Mouse (Mus musculus): ENCODE measurements around the gene Hectd4.
"Not testable (repeated sequence)": the region's sequence is repeated elsewhere in the genome, so short reads cannot be mapped to it uniquely, and the experiment has no call there.

The Hectd4 gene

GRCm38 (mm10) chr5:121219980-121220731, at the start of gene Hectd4:
TSS of gene Hectd4 (plus strand) at chr5:121220219.
- peak; percentile 93 for DNase-seq

GRCm38 (mm10) chr5:121172835-121173234, 47.2 kb upstream of the Hectd4 start:
- DNase-seq: no peak

GRCm38 (mm10) chr5:121179077-121179857, 40.8 kb upstream of the Hectd4 start:
- DNase-seq: no peak

- no peak for DNase-seq
Observed at GRCm38 (mm10) chr5:121183269-121183668, 36.8 kb upstream of the Hectd4 start.

GRCm38 (mm10) chr5:121184375-121184774, 35.6 kb upstream of the Hectd4 start:
- DNase-seq: no peak

- DNase-seq: no peak
Observed at GRCm38 (mm10) chr5:121184945-121185551, 35.0 kb upstream of the Hectd4 start.

GRCm38 (mm10) chr5:121187580-121188001, 32.4 kb upstream of the Hectd4 start:
- DNase-seq: no peak

GRCm38 (mm10) chr5:121188265-121188664, 31.8 kb upstream of the Hectd4 start:
- DNase-seq: no peak

GRCm38 (mm10) chr5:121189182-121189581, 30.8 kb upstream of the Hectd4 start:
- no peak for DNase-seq

- DNase-seq: no peak
Observed at GRCm38 (mm10) chr5:121190210-121190835, 29.7 kb upstream of the Hectd4 start.

- DNase-seq: peak; percentile 87
Observed at GRCm38 (mm10) chr5:121190836-121191583, 29.0 kb upstream of the Hectd4 start, which contains the start of gene Ptpn11. TSS of gene Ptpn11 (minus strand) at chr5:121191397.

- DNase-seq: no peak
Observed at GRCm38 (mm10) chr5:121191584-121191906, 28.5 kb upstream of the Hectd4 start.

GRCm38 (mm10) chr5:121194173-121194572, 25.8 kb upstream of the Hectd4 start:
- DNase-seq: no peak

- no peak for DNase-seq
Observed at GRCm38 (mm10) chr5:121196764-121197163, 23.3 kb upstream of the Hectd4 start.

GRCm38 (mm10) chr5:121197337-121197736, 22.7 kb upstream of the Hectd4 start:
- DNase-seq: no peak

- DNase-seq: no peak
Observed at GRCm38 (mm10) chr5:121198376-121198775, 21.6 kb upstream of the Hectd4 start.

- DNase-seq: no peak
Observed at GRCm38 (mm10) chr5:121201739-121202138, 18.3 kb upstream of the Hectd4 start.

GRCm38 (mm10) chr5:121202467-121202866, 17.6 kb upstream of the Hectd4 start:
- DNase-seq: no peak

- peak; percentile 79 for DNase-seq
Observed at GRCm38 (mm10) chr5:121204132-121205089, 15.6 kb upstream of the Hectd4 start, which contains the start of gene Rpl6. TSS of gene Rpl6 (plus strand) at chr5:121204481.

- DNase-seq: not testable (repeated sequence)
Observed at GRCm38 (mm10) chr5:121205537-121206130, 14.4 kb upstream of the Hectd4 start.

GRCm38 (mm10) chr5:121206540-121206939, 13.5 kb upstream of the Hectd4 start:
- no peak for DNase-seq
